Mouse (Mus musculus) embryonic facial prominence, embryonic 14.5 days (tissue): Measurements from ENCODE around the gene Rilp. TPM values are rescaled to one million over a fixed set of nuclear protein-coding genes. Genes with fewer than 3 reads are reported as not detected.

Experiments
- ATAC-seq: fragments of 200-750 bp; cut with Nextera tagmentation; 2 replicates; pipeline ENCODE4 v1.8.0; 2017; ENCODE audit warnings: low read depth, moderate number of reproducible peaks, moderate TSS enrichment
- DNase-seq: peaks from one replicate; pipeline ENCODE4 v3.0.0-alpha.2; 2015; ENCODE audit warnings: low spot score
- H3K27ac ChIP-seq: fragments of 300-500 bp; sonication (generic); replicated peaks from 2 replicates; pipeline ENCODE4 v1.5.1; 2014; ENCODE audit warnings: low read depth, mild to moderate bottlenecking, low read length, moderate library complexity
- H3K27me3 ChIP-seq: fragments of 300-500 bp; sonication (generic); replicated peaks from 2 replicates; pipeline ENCODE4 v1.6.1; 2014; ENCODE audit warnings: low read length; ENCODE audit not compliant: control insufficient read depth, insufficient read depth
- H3K36me3 ChIP-seq: fragments of 300-500 bp; sonication (generic); 2 replicates; pipeline ENCODE4 v1.6.1; 2014; ENCODE audit warnings: low read length, mixed read lengths; ENCODE audit not compliant: control insufficient read depth, insufficient read depth
- H3K4me1 ChIP-seq: fragments of 300-500 bp; sonication (generic); 2 replicates; pipeline ENCODE4 v1.6.1; 2014; ENCODE audit warnings: antibody characterized with exemption, low read length; ENCODE audit not compliant: control insufficient read depth, insufficient read depth
- H3K4me2 ChIP-seq: fragments of 300-500 bp; sonication (generic); 2 replicates; pipeline ENCODE4 v1.6.1; 2014; ENCODE audit warnings: low read depth, mild to moderate bottlenecking, low read length, moderate library complexity, mixed read lengths
- H3K4me3 ChIP-seq: fragments of 300-500 bp; sonication (generic); 2 replicates; pipeline ENCODE4 v1.5.1; 2014; ENCODE audit warnings: low read depth, mild to moderate bottlenecking, low read length
- H3K9ac ChIP-seq: fragments of 300-500 bp; sonication (generic); 2 replicates; pipeline ENCODE4 v1.6.1; 2014; ENCODE audit warnings: low read depth, mild to moderate bottlenecking, low read length, moderate library complexity, mixed read lengths
- H3K9me3 ChIP-seq: fragments of 300-500 bp; sonication (generic); 2 replicates; pipeline ENCODE4 v1.6.1; 2016; ENCODE audit warnings: low read length; ENCODE audit not compliant: control insufficient read depth
- WGBS: fragments of 180-500 bp; shearing (Covaris S2); extraction: QIAGEN DNeasy Blood & Tissue Kit; methylation state at CpG from one replicate; pipeline ENCODE4 v1.1.7; 2014; 5-methylcytosine and 5-hydroxymethylcytosine counted together
- polyA plus RNA-seq: library from polyadenylated mRNA; unstranded; fragments of >200 nt; fragmentation: Nextera tagmentation; extraction: Ambion mirVana; gene quantifications from 2 replicates; pipeline ENCODE4 v1.2.1, GENCODE M21; 2014

Rilp gene
- polyA plus RNA-seq, 1 experiment from 2014 or later, result 0.70 TPM

DNA sequence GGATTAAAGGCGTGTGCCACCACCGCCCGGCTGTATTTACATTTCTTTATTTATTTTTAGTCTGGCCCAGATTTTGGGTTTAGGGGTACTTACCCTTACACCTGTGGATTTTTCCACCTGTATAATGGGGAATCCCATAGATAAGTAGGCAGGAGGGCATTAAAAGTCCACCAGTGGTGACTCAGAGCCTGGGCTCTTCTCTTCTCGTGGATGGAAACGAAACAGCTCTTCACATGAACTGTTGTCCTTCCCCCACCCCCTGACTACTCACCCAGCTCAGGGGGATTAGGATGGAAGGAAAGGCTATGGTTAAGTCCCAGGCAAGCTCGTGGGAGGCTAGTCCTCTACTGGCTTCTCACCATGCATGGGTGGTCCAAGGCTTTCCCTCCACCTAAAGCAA, 45.5 kb upstream of the Rilp start:
- 84% methylated on average over 6 of the region's 6 CpGs for WGBS
- H3K36me3 ChIP-seq, result peaks cover 14% of the 10 kb centered on the region
- no peaks in the 10 kb centered on the region for H3K9me3 ChIP-seq
- H3K27me3 ChIP-seq, result no peaks in the 10 kb centered on the region
- no peak overlapping the region for H3K9ac ChIP-seq
- H3K4me3 ChIP-seq, result no peak overlapping the region
- DNase-seq, result no peak
- no peak overlapping the region for H3K27ac ChIP-seq
- H3K4me1 ChIP-seq, result peaks cover 31% of the 10 kb centered on the region
- ATAC-seq, result no peak
- no peak overlapping the region for H3K4me2 ChIP-seq

- WGBS, result 91% methylated on average over 6 of the region's 6 CpGs
- ATAC-seq (no peak), DNase-seq (no peak)
- Histone ChIP-seq H3K27me3 (no peaks in the 10 kb centered on the region), H3K27ac (no peak overlapping the region), H3K36me3 (peaks cover 14% of the 10 kb centered on the region), H3K4me2 (no peak overlapping the region), H3K4me1 (peaks cover 25% of the 10 kb centered on the region), H3K9ac (no peak overlapping the region), H3K9me3 (no peaks in the 10 kb centered on the region), H3K4me3 (no peak overlapping the region)
Observed at GRCm38 (mm10) chr11:75465051-75465450, 44.8 kb upstream of the Rilp start.

GRCm38 (mm10) chr11:75466731-75467505, 43.0 kb upstream of the Rilp start:
- Histone ChIP-seq H3K4me3 (no peak overlapping the region), H3K9ac (no peak overlapping the region), H3K4me2 (no peak overlapping the region), H3K27ac (no peak overlapping the region), H3K9me3 (no peaks in the 10 kb centered on the region), H3K27me3 (no peaks in the 10 kb centered on the region), H3K4me1 (peaks cover 21% of the 10 kb centered on the region), H3K36me3 (peaks cover 14% of the 10 kb centered on the region)
- ATAC-seq, result no peak
- WGBS, result 97% methylated on average over 4 of the region's 4 CpGs
- DNase-seq, result no peak

- DNase-seq, result peak; percentile 85
- Histone ChIP-seq H3K4me1 (peaks cover 13% of the 10 kb centered on the region; the same call in 1 of the 2 replicates), H3K9me3 (no peaks in the 10 kb centered on the region), H3K27me3 (no peaks in the 10 kb centered on the region), H3K4me3 (peak overlapping the region; percentile 43), H3K4me2 (peak overlapping the region; percentile 89), H3K36me3 (peaks cover 14% of the 10 kb centered on the region), H3K27ac (peak overlapping the region; percentile 76), H3K9ac (peak overlapping the region; percentile 75)
- WGBS, result 15% methylated on average over 19 of the region's 19 CpGs
- ATAC-seq, result peak; percentile 89
Observed at GRCm38 (mm10) chr11:75467512-75468215, 42.2 kb upstream of the Rilp start.

- H3K4me3 ChIP-seq, result peak overlapping the region; percentile 43
- no peak for DNase-seq
- no peak for ATAC-seq
- peak overlapping the region; percentile 89 for H3K4me2 ChIP-seq
- H3K36me3 ChIP-seq, result peaks cover 14% of the 10 kb centered on the region
- WGBS, result 59% methylated on average over 7 of the region's 7 CpGs
- peak overlapping the region; percentile 76 for H3K27ac ChIP-seq
- no peaks in the 10 kb centered on the region for H3K9me3 ChIP-seq
- H3K27me3 ChIP-seq, result no peaks in the 10 kb centered on the region
- peaks cover 8% of the 10 kb centered on the region; the same call in 1 of the 2 replicates for H3K4me1 ChIP-seq
- H3K9ac ChIP-seq, result peak overlapping the region; percentile 75
Observed at GRCm38 (mm10) chr11:75468410-75468809, 41.5 kb upstream of the Rilp start.

DNA sequence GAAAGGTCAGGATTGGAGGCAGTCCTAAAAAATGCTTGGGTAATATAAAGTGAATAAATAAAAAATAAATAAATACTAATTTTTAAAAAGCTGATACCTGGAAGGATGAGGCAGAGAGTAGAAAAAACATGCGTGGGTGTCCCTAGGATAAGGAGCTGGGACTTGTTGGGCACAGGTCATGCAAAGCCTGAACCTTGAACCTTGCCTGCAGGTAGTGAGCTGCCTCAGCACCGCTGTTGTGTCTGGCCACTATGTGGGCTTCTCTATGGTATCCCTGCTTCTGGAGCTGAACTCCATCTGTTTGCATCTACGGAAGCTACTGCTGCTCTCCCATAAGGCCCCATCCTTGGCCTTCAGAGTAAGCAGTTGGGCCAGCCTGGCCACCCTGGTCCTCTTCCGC, 40.6 kb upstream of the Rilp start:
- Histone ChIP-seq H3K4me1 (peaks cover 4% of the 10 kb centered on the region; the same call in 1 of the 2 replicates), H3K4me3 (no peak overlapping the region), H3K27me3 (no peaks in the 10 kb centered on the region), H3K9me3 (no peaks in the 10 kb centered on the region), H3K9ac (no peak overlapping the region), H3K36me3 (peaks cover 14% of the 10 kb centered on the region), H3K27ac (no peak overlapping the region), H3K4me2 (no peak overlapping the region)
- 97% methylated on average over 4 of the region's 4 CpGs for WGBS
- ATAC-seq (no peak), DNase-seq (no peak)

DNA sequence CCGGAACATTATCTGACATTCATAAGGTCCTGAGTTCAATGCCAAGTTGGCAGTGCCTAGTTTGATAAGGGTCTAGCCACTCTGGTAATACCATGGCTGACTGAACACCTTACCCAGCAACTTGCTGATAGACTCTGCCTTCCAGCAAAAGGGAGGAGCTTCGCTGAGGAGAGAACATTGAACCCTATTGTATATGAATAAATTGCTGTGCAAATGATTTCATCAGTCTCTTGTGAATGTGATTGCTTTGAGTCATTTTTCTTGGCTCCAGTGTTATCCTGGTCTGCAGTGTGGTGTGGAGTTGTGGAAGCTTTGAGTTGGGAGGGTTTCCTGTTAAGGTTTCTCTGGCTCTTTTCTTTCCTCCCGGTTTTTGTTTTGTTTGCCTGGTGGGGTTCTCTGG, 39.2 kb upstream of the Rilp start:
- DNase-seq, result no peak
- H3K9ac ChIP-seq, result no peak overlapping the region
- WGBS, result 76% methylated on average over 3 of the region's 3 CpGs
- H3K36me3 ChIP-seq, result peaks cover 7% of the 10 kb centered on the region
- no peaks in the 10 kb centered on the region for H3K9me3 ChIP-seq
- H3K27me3 ChIP-seq, result no peaks in the 10 kb centered on the region
- no peak for ATAC-seq
- no peak overlapping the region for H3K27ac ChIP-seq
- H3K4me2 ChIP-seq, result no peak overlapping the region
- peaks cover 4% of the 10 kb centered on the region; the same call in 1 of the 2 replicates for H3K4me1 ChIP-seq
- no peak overlapping the region for H3K4me3 ChIP-seq

GRCm38 (mm10) chr11:75472469-75473081, 37.3 kb upstream of the Rilp start:
- H3K4me2 ChIP-seq, result no peak overlapping the region
- ATAC-seq (no peak), DNase-seq (no peak)
- WGBS, result 84% methylated on average over 11 of the region's 11 CpGs
- no peaks in the 10 kb centered on the region for H3K27me3 ChIP-seq
- no peak overlapping the region for H3K9ac ChIP-seq
- no peak overlapping the region for H3K27ac ChIP-seq
- H3K4me3 ChIP-seq, result no peak overlapping the region
- H3K4me1 ChIP-seq, result peaks cover 2% of the 10 kb centered on the region; the same call in 1 of the 2 replicates
- H3K36me3 ChIP-seq, result no peaks in the 10 kb centered on the region
- no peaks in the 10 kb centered on the region for H3K9me3 ChIP-seq
